Mouse (Mus musculus): ENCODE data around the gene Klf6. TPM values are rescaled to one million over a fixed set of nuclear protein-coding genes. Genes with fewer than 3 reads are reported as not detected.

The Klf6 gene
- polyA plus RNA-seq, 1 experiment, result 84.0 TPM

DNA sequence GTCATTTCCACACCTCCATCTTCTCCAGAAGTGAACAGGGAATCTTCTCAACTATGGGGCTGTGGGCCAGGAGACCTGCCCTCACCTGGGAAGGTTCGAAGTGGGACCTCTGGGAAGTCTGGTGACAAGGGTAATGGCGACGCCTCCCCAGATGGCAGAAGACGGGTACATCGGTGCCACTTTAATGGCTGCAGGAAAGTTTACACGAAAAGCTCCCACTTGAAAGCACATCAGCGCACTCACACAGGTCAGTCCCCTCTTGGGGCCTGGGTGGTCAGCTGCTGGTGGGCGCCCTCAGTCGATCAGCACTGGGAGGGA, 3.8 kb downstream of the Klf6 start:
- no peak overlapping the region for H3K9ac ChIP-seq (ENCODE audit: low read depth, poor library complexity, severe bottlenecking)
- no peaks in the 10 kb centered on the region; the same call in 1 of the 2 replicates for H3K9me3 ChIP-seq (replicated peaks; ENCODE audit: control insufficient read depth, insufficient read depth, low read length, poor library complexity, severe bottlenecking)
- H3K27me3 ChIP-seq (ENCODE audit: control insufficient read depth, insufficient read depth, low read length, poor library complexity, severe bottlenecking), result no peaks in the 10 kb centered on the region
- H3K4me1 ChIP-seq (ENCODE audit: control insufficient read depth, insufficient read depth, low read length), result peaks cover 7% of the 10 kb centered on the region
- no peak for TF ChIP-seq EP300 (IDR thresholded peaks at IDR 0.05; ENCODE audit: insufficient read depth, low read depth, low read length)
- TF ChIP-seq CTCF (IDR thresholded peaks at IDR 0.05; ENCODE audit: low read depth, low read length), result no peak
- TF ChIP-seq POLR2A (IDR thresholded peaks at IDR 0.05; ENCODE audit: insufficient read depth, low read length), result no peak
- H3K27ac ChIP-seq (ENCODE audit: insufficient read depth, low read length), result no peak overlapping the region
- no peak overlapping the region for H3K4me3 ChIP-seq (ENCODE audit: low read depth, low read length)
- H3K36me3 ChIP-seq (ENCODE audit: control insufficient read depth, insufficient read depth, low read length, poor library complexity, severe bottlenecking), result peaks cover 46% of the 10 kb centered on the region

DNA sequence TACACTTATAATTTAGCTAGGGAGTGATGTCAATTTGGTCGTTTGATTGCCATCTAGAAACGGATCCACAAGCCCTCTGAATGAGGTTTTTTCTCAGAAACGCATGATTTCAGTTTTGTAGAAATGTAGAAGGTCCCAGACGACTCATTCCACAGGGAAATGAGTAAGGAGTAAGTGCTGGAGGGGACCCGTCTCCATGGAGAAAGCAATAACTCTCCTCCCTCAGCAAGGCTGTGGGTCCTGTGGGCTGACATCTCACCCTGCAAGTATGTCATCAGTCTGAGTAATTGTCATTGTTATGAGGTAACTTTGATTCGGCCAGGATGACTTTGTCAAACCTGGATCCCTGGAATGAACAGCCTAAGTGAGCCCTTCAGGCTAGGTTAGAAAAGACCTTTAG, 4.8 kb downstream of the Klf6 start:
- no peaks in the 10 kb centered on the region for H3K27me3 ChIP-seq (ENCODE audit: control insufficient read depth, insufficient read depth, low read length, poor library complexity, severe bottlenecking)
- H3K4me1 ChIP-seq (ENCODE audit: control insufficient read depth, insufficient read depth, low read length), result peaks cover 7% of the 10 kb centered on the region
- no peaks in the 10 kb centered on the region; the same call in 1 of the 2 replicates for H3K9me3 ChIP-seq (replicated peaks; ENCODE audit: control insufficient read depth, insufficient read depth, low read length, poor library complexity, severe bottlenecking)
- H3K27ac ChIP-seq (ENCODE audit: insufficient read depth, low read length), result no peak overlapping the region
- H3K36me3 ChIP-seq (ENCODE audit: control insufficient read depth, insufficient read depth, low read length, poor library complexity, severe bottlenecking), result peaks cover 46% of the 10 kb centered on the region
- H3K9ac ChIP-seq (ENCODE audit: low read depth, poor library complexity, severe bottlenecking), result no peak overlapping the region
- TF ChIP-seq EP300 (IDR thresholded peaks at IDR 0.05; ENCODE audit: insufficient read depth, low read depth, low read length) (no peak), CTCF (IDR thresholded peaks at IDR 0.05; ENCODE audit: low read depth, low read length) (no peak), POLR2A (IDR thresholded peaks at IDR 0.05; ENCODE audit: insufficient read depth, low read length) (no peak)
- no peak overlapping the region for H3K4me3 ChIP-seq (ENCODE audit: low read depth, low read length)

DNA sequence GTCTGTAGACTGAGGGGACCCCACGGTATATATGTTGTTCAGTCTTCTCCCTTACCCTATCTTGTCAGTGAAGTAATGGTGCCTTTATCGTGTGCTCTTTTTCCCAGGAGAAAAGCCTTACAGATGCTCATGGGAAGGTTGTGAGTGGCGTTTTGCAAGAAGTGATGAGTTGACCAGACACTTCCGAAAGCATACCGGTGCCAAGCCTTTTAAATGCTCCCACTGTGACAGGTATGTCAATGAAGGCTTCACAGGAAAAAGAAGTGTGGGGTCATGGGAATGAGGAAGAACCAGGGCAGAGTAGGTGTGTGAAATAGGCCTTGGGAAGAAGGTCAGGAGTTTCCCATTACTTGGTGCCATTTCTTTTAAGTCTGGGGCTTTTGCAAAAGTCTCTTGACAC, 5.2 kb downstream of the Klf6 start:
- no peaks in the 10 kb centered on the region; the same call in 1 of the 2 replicates for H3K9me3 ChIP-seq (replicated peaks; ENCODE audit: control insufficient read depth, insufficient read depth, low read length, poor library complexity, severe bottlenecking)
- no peak overlapping the region for H3K9ac ChIP-seq (ENCODE audit: low read depth, poor library complexity, severe bottlenecking)
- no peak overlapping the region for H3K27ac ChIP-seq (ENCODE audit: insufficient read depth, low read length)
- no peaks in the 10 kb centered on the region for H3K27me3 ChIP-seq (ENCODE audit: control insufficient read depth, insufficient read depth, low read length, poor library complexity, severe bottlenecking)
- peaks cover 7% of the 10 kb centered on the region for H3K4me1 ChIP-seq (ENCODE audit: control insufficient read depth, insufficient read depth, low read length)
- H3K36me3 ChIP-seq (ENCODE audit: control insufficient read depth, insufficient read depth, low read length, poor library complexity, severe bottlenecking), result peaks cover 46% of the 10 kb centered on the region
- TF ChIP-seq CTCF (IDR thresholded peaks at IDR 0.05; ENCODE audit: low read depth, low read length), result no peak
- no peak for TF ChIP-seq POLR2A (IDR thresholded peaks at IDR 0.05; ENCODE audit: insufficient read depth, low read length)
- TF ChIP-seq EP300 (IDR thresholded peaks at IDR 0.05; ENCODE audit: insufficient read depth, low read depth, low read length), result no peak
- H3K4me3 ChIP-seq (ENCODE audit: low read depth, low read length), result no peak overlapping the region

DNA sequence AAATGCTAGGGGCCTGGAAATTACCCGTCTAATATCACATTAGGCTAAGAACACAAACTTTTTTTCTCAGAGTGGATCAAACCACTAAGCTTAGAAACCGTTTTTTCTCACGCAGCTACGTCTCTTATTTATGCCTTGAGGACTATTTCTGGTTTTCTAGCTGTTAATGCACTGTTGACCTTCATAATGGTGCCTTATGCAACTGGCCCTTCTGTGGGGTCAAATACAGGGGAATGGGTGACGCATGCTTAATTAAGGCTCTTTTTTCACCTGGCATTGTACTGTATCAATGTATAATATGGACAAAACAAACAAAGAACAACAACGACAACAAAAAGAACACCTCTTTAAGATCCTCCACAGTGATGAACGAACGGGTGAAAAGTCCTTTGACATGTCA, 7.1 kb downstream of the Klf6 start:
- TF ChIP-seq POLR2A (IDR thresholded peaks at IDR 0.05; ENCODE audit: insufficient read depth, low read length) (no peak), EP300 (IDR thresholded peaks at IDR 0.05; ENCODE audit: insufficient read depth, low read depth, low read length) (no peak), CTCF (IDR thresholded peaks at IDR 0.05; ENCODE audit: low read depth, low read length) (no peak)
- Histone ChIP-seq H3K9me3 (replicated peaks; ENCODE audit: control insufficient read depth, insufficient read depth, low read length, poor library complexity, severe bottlenecking) (no peaks in the 10 kb centered on the region; the same call in 1 of the 2 replicates), H3K36me3 (ENCODE audit: control insufficient read depth, insufficient read depth, low read length, poor library complexity, severe bottlenecking) (peaks cover 46% of the 10 kb centered on the region), H3K27me3 (ENCODE audit: control insufficient read depth, insufficient read depth, low read length, poor library complexity, severe bottlenecking) (no peaks in the 10 kb centered on the region), H3K4me3 (ENCODE audit: low read depth, low read length) (no peak overlapping the region), H3K4me1 (ENCODE audit: control insufficient read depth, insufficient read depth, low read length) (peaks cover 7% of the 10 kb centered on the region), H3K9ac (ENCODE audit: low read depth, poor library complexity, severe bottlenecking) (no peak overlapping the region), H3K27ac (ENCODE audit: insufficient read depth, low read length) (0 out of 2 replicates have a peak overlapping the region, but pooled peaks have one; percentile 27)

DNA sequence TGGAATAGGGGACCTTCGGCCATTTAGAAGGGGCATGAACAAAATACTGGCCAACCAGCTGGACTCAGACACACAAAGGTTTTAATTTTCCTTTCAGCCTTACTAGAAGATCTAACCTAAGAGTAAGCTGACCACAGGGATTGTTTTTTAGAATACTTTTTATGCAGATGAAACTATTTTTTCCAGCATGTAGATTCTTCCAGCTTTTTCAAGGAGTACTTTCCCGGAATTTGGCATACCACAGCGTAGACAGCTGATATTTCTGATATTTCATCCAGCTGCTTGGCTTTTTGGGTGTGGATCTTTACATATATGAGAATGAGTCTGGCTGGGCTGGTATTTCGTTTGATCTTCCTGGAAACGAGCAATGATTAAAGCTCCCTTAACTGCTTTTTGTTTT, 8.2 kb downstream of the Klf6 start:
- Histone ChIP-seq H3K36me3 (ENCODE audit: control insufficient read depth, insufficient read depth, low read length, poor library complexity, severe bottlenecking) (peaks cover 43% of the 10 kb centered on the region), H3K4me3 (ENCODE audit: low read depth, low read length) (no peak overlapping the region), H3K9me3 (replicated peaks; ENCODE audit: control insufficient read depth, insufficient read depth, low read length, poor library complexity, severe bottlenecking) (no peaks in the 10 kb centered on the region; the same call in 1 of the 2 replicates), H3K9ac (ENCODE audit: low read depth, poor library complexity, severe bottlenecking) (no peak overlapping the region), H3K27ac (ENCODE audit: insufficient read depth, low read length) (peak overlapping the region; percentile 72), H3K4me1 (ENCODE audit: control insufficient read depth, insufficient read depth, low read length) (peaks cover 7% of the 10 kb centered on the region), H3K27me3 (ENCODE audit: control insufficient read depth, insufficient read depth, low read length, poor library complexity, severe bottlenecking) (no peaks in the 10 kb centered on the region)
- TF ChIP-seq POLR2A (IDR thresholded peaks at IDR 0.05; ENCODE audit: insufficient read depth, low read length), result no peak

DNA sequence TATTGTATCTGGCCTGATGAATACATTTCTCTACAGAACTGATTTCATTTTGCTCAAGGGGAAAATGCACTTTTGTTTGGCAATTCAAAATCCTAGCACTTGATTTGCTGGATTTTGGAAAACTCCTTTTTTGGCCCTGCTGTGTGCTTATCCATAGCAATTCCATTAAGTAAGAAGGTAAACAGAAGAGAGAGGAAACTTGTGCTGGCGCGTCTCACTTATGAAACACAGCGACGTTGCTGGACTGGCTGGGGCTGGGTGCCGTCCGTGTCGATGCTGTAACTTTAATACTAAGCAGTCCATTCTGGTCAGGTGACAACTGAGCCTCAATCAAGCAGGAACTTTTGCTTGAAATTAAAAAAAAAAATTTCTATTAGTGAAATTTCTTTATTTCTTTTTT, 8.6 kb downstream of the Klf6 start:
- peaks cover 7% of the 10 kb centered on the region for H3K4me1 ChIP-seq (ENCODE audit: control insufficient read depth, insufficient read depth, low read length)
- H3K4me3 ChIP-seq (ENCODE audit: low read depth, low read length), result no peak overlapping the region
- no peaks in the 10 kb centered on the region for H3K27me3 ChIP-seq (ENCODE audit: control insufficient read depth, insufficient read depth, low read length, poor library complexity, severe bottlenecking)
- no peak for TF ChIP-seq POLR2A (IDR thresholded peaks at IDR 0.05; ENCODE audit: insufficient read depth, low read length)
- no peak for TF ChIP-seq EP300 (IDR thresholded peaks at IDR 0.05; ENCODE audit: insufficient read depth, low read depth, low read length)
- TF ChIP-seq CTCF (IDR thresholded peaks at IDR 0.05; ENCODE audit: low read depth, low read length), result no peak
- H3K9me3 ChIP-seq (replicated peaks; ENCODE audit: control insufficient read depth, insufficient read depth, low read length, poor library complexity, severe bottlenecking), result no peaks in the 10 kb centered on the region; the same call in 1 of the 2 replicates
- peak overlapping the region; percentile 72 for H3K27ac ChIP-seq (ENCODE audit: insufficient read depth, low read length)
- H3K36me3 ChIP-seq (ENCODE audit: control insufficient read depth, insufficient read depth, low read length, poor library complexity, severe bottlenecking), result peaks cover 41% of the 10 kb centered on the region
- no peak overlapping the region for H3K9ac ChIP-seq (ENCODE audit: low read depth, poor library complexity, severe bottlenecking)
